ENCODE assay signal across 30 mouse cellular contexts in genomic region chr10:100718574-100718973, GRCm38 (mm10).
DNase-seq lines count a peak whose midpoint lies in the region; ATAC-seq and TF ChIP-seq lines count a peak whose summit lies in the region.
"Had no signal": no experiment of that assay in that cellular context is flagged by ENCODE, and none has a peak within 500 bp of the region (broad histone marks: within the 10 kb centered on the region; RNA-seq: fewer than 3 reads in every experiment).

No protein-coding gene starts in this region.

- H3K9ac ChIP-seq in intestine, postnatal 0 days (ENCODE audit: low read depth, low read length), result no peak overlapping the region
- H3K9ac ChIP-seq: embryonic facial prominence, embryonic 15.5 days; forebrain, embryonic 12.5 days; forebrain, postnatal 0 days; heart, embryonic 15.5 days; hindbrain, embryonic 14.5 days; limb, embryonic 13.5 days; lung, embryonic 15.5 days; midbrain, embryonic 15.5 days had no signal

- no peaks in the 10 kb centered on the region for H3K36me3 ChIP-seq in intestine, postnatal 0 days (ENCODE audit: control insufficient read depth, insufficient read depth)
- H3K36me3 ChIP-seq: embryonic facial prominence, embryonic 10.5 days; embryonic facial prominence, embryonic 15.5 days; forebrain, embryonic 12.5 days; heart, embryonic 15.5 days; limb, embryonic 13.5 days; lung, embryonic 15.5 days; midbrain, embryonic 15.5 days had no signal

- no peak overlapping the region for H3K4me2 ChIP-seq in intestine, postnatal 0 days (replicated peaks; ENCODE audit: low read depth)
- H3K4me2 ChIP-seq: embryonic facial prominence, embryonic 15.5 days; forebrain, embryonic 12.5 days; heart, embryonic 15.5 days; hindbrain, embryonic 14.5 days; limb, embryonic 13.5 days; liver, embryonic 11.5 days; lung, embryonic 15.5 days; midbrain, embryonic 15.5 days had no signal

- ATAC-seq in intestine, postnatal 0 days, result no peak
- ATAC-seq: activated CD4-positive, CD25-positive, alpha-beta regulatory T cell, adult 4 months; forebrain, postnatal 0 days; midbrain, embryonic 15.5 days had no signal

- no peak for TF ChIP-seq CTCF in intestine, postnatal 0 days (IDR thresholded peaks at IDR 0.05; ENCODE audit: low read depth)

- no peak overlapping the region for H3K27ac ChIP-seq in intestine, postnatal 0 days (ENCODE audit: low read depth, low read length)
- H3K27ac ChIP-seq: embryonic facial prominence, embryonic 10.5 days; embryonic facial prominence, embryonic 15.5 days; forebrain, embryonic 12.5 days; heart, embryonic 15.5 days; hindbrain, embryonic 14.5 days; layer of hippocampus, adult 2 months; left cerebral cortex, adult 2 months; limb, embryonic 13.5 days; lung, embryonic 15.5 days; midbrain, embryonic 15.5 days; stomach, postnatal 0 days had no signal

- no peaks in the 10 kb centered on the region for H3K27me3 ChIP-seq in intestine, postnatal 0 days (replicated peaks; ENCODE audit: control insufficient read depth, insufficient read depth, low read length)
- H3K27me3 ChIP-seq: embryonic facial prominence, embryonic 15.5 days; forebrain, embryonic 12.5 days; heart, embryonic 15.5 days; limb, embryonic 13.5 days; lung, embryonic 15.5 days; midbrain, embryonic 15.5 days had no signal

- no peak overlapping the region for H3K4me3 ChIP-seq in intestine, postnatal 0 days (ENCODE audit: low read depth, low read length)
- H3K4me3 ChIP-seq: embryonic facial prominence, embryonic 10.5 days; embryonic facial prominence, embryonic 15.5 days; forebrain, embryonic 12.5 days; heart, embryonic 15.5 days; layer of hippocampus, adult 2 months; left cerebral cortex, adult 2 months; limb, embryonic 13.5 days; lung, embryonic 15.5 days; midbrain, embryonic 15.5 days had no signal

- DNase-seq in cerebellum, postnatal 25 days, result peak; percentile 14 to 25
- DNase-seq in cerebellum, postnatal 4 days (ENCODE audit: low spot score in 2 of 2), result no peak
- peak; percentile 24 for DNase-seq in retina, embryonic 14.5 days (ENCODE audit: low spot score)
- DNase-seq in retina, postnatal 1 day, result no peak
- DNase-seq in embryo, embryonic 11.5 days (ENCODE audit: low read depth, low spot score), result peak; percentile 13
- DNase-seq in gastrocnemius, adult 18-20 months (ENCODE audit: low spot score), result no peak
- DNase-seq: adrenal gland, adult 8-10 months; cerebellum, adult 9-11 months; forebrain, postnatal 0 days; gastrocnemius, postnatal 10 days; heart, postnatal 36 days; kidney, adult 11 months; kidney, postnatal 14 days; right cerebral cortex, postnatal 4 days; thymus, adult 18-20 months; thymus, postnatal 25 days had no signal

- H3K9me3 ChIP-seq in intestine, postnatal 0 days (ENCODE audit: control insufficient read depth), result no peaks in the 10 kb centered on the region
- H3K9me3 ChIP-seq: embryonic facial prominence, embryonic 10.5 days; embryonic facial prominence, embryonic 15.5 days; forebrain, embryonic 12.5 days; heart, embryonic 15.5 days; limb, embryonic 13.5 days; lung, embryonic 15.5 days; midbrain, embryonic 15.5 days had no signal

- no peaks in the 10 kb centered on the region for H3K4me1 ChIP-seq in intestine, postnatal 0 days (replicated peaks; ENCODE audit: control insufficient read depth, insufficient read depth, low read length)
- H3K4me1 ChIP-seq: embryonic facial prominence, embryonic 10.5 days; embryonic facial prominence, embryonic 15.5 days; forebrain, embryonic 12.5 days; heart, embryonic 15.5 days; limb, embryonic 13.5 days; lung, embryonic 15.5 days; midbrain, embryonic 15.5 days had no signal

- 33% methylated on average over 3 of the region's 3 CpGs for WGBS in intestine, postnatal 0 days

Comparison
In these comparisons a context has a peak if more than half of its experiments do, and no peak if none do; other contexts are left out.
1. DNase-seq: peak in cerebellum, postnatal 25 days (2 of 2), retina, embryonic 14.5 days (single experiment) and embryo, embryonic 11.5 days (single experiment); none in cerebellum, postnatal 4 days (0 of 2), retina, postnatal 1 day (single experiment) and gastrocnemius, adult 18-20 months (single experiment).